Mouse (Mus musculus): ENCODE results near the gene Pard6b. TPM values are rescaled to one million over a fixed set of nuclear protein-coding genes. Genes with fewer than 3 reads are reported as not detected.

Pard6b gene
- total and polyA plus RNA-seq, 3 experiments = 1.2 to 2.8 (median 1.3) TPM

DNA sequence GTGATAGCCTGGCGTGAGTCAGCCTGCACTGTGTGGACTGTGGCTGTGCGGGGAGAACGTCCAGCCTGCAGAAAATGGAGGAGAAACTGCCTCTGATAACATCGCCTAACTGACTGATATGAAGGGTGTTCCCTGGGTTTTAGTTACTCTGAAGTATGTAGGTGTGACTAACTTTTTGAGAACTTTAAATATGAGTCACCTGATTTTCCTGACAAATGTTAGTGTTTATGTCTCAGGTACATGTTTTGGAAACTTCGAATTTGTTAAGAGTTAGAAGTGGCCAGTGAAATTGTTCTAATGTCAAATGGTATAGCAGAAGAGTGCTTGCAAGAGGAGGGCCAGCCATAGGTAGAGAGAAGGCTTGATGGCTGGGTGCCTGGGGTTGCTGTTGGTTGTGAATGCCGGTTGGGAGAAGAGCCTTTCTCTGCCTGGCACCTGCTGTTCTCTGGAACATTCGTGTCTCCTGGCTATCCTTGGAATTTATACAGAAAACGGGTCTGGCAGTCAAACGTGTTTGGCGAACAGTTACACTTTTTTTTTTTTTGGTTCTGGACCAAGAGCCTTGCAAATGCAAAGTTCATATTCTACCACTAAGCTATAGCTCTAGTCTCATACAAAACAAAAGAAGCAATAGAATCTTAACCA is 4.9 kb downstream of the Pard6b start:
- no peaks in the 10 kb centered on the region for H3K79me2 ChIP-seq (replicated peaks; ENCODE audit: control insufficient read depth, extremely low read depth, insufficient read depth, poor library complexity, severe bottlenecking)
- H3K9me3 ChIP-seq (replicated peaks; ENCODE audit: low read length) = no peaks in the 10 kb centered on the region
- H3K9ac ChIP-seq (ENCODE audit: insufficient read depth, low read depth) = no peak overlapping the region
- no peak overlapping the region for H3K4me3 ChIP-seq (replicated peaks in 1 of 3; ENCODE audit: low read depth in 2 of 3, low read length in 2 of 3, poor library complexity in 1 of 3)
- TF ChIP-seq CHD2 (IDR thresholded peaks at IDR 0.05; ENCODE audit: low read length) = no peak
- no peak for TF ChIP-seq RAD21 (IDR thresholded peaks at IDR 0.05; ENCODE audit: low read depth, low read length)
- no peak for TF ChIP-seq MXI1 (IDR thresholded peaks at IDR 0.05; ENCODE audit: low read depth, low read length)
- no peak for TF ChIP-seq BHLHE40 (IDR thresholded peaks at IDR 0.05; ENCODE audit: low read depth, low read length)
- no peak for TF ChIP-seq USF1 (IDR thresholded peaks at IDR 0.05; ENCODE audit: low read depth, low read length)
- TF ChIP-seq KAT2A (IDR thresholded peaks at IDR 0.05; ENCODE audit: insufficient replicate concordance, low read length) = no peak
- peaks cover 0 to 6% of the 10 kb centered on the region in 2 experiments; a peak in 2 of 4 replicates for H3K4me1 ChIP-seq (ENCODE audit: control insufficient read depth in 1 of 2, insufficient read depth in 2 of 2)
- H3K27ac ChIP-seq (ENCODE audit: insufficient read depth, low read depth) = no peak overlapping the region
- dilution Hi-C loops (cut with MboI; ENCODE audit: extremely low pct_ligation_motif_present, extremely low pct_unique_long_range_greater_than_20kb, low sequenced_read_pairs) = no loop called here
- H3K36me3 ChIP-seq (replicated peaks in 1 of 2; ENCODE audit: control insufficient read depth in 1 of 2, insufficient read depth in 1 of 2, low read length in 1 of 2) = peaks cover 0 to 2% of the 10 kb centered on the region in 2 experiments
- in situ Hi-C loops (cut with MboI; ENCODE audit: low pct_ligation_motif_present, low pct_unique_long_range_greater_than_20kb, low sequenced_read_pairs) = no loop called here
- H3K27me3 ChIP-seq (replicated peaks) = peaks cover 16% of the 10 kb centered on the region
- H3K4me2 ChIP-seq (ENCODE audit: insufficient read depth, low read depth, poor library complexity, severe bottlenecking) = no peak overlapping the region
- DNase-seq (ENCODE audit: extremely low read depth) = no peak

DNA sequence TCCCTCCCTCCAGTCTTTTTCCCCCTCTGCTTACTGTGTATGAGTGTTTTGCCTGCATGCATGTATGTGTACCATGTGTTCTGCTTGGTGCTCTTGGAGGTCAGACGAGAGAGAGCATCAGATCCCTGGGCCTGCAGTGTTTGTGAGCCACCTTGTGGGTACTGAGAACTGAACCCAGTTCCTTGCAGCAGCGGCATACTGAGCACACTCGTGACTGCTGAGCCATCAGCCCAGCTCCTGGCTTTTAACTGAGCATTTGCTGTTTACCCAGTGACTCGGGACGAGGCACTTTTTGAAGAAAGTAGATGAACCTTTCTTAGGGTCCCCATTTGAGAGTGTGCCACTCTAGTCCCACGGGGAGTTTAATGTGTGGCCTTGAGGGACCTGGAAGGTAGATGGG is 5.5 kb downstream of the Pard6b start:
- in situ Hi-C loops (cut with MboI; ENCODE audit: low pct_ligation_motif_present, low pct_unique_long_range_greater_than_20kb, low sequenced_read_pairs) = no loop called here
- H3K4me3 ChIP-seq (replicated peaks in 1 of 3; ENCODE audit: low read depth in 2 of 3, low read length in 2 of 3, poor library complexity in 1 of 3) = no peak overlapping the region
- no peak overlapping the region for H3K4me2 ChIP-seq (ENCODE audit: insufficient read depth, low read depth, poor library complexity, severe bottlenecking)
- H3K27ac ChIP-seq (ENCODE audit: insufficient read depth, low read depth) = no peak overlapping the region
- peaks cover 2 to 4% of the 10 kb centered on the region in 2 experiments; a peak in 2 of 4 replicates for H3K4me1 ChIP-seq (ENCODE audit: control insufficient read depth in 1 of 2, insufficient read depth in 2 of 2)
- no peak overlapping the region for H3K9ac ChIP-seq (ENCODE audit: insufficient read depth, low read depth)
- DNase-seq (ENCODE audit: extremely low read depth) = no peak
- H3K27me3 ChIP-seq (replicated peaks) = peaks cover 14% of the 10 kb centered on the region
- peaks cover 0 to 2% of the 10 kb centered on the region in 2 experiments for H3K36me3 ChIP-seq (replicated peaks in 1 of 2; ENCODE audit: control insufficient read depth in 1 of 2, insufficient read depth in 1 of 2, low read length in 1 of 2)
- TF ChIP-seq SMC3 (IDR thresholded peaks at IDR 0.05; ENCODE audit: low read depth, low read length) = no peak
- TF ChIP-seq ETS1 (conservative IDR thresholded peaks at IDR 0.05; ENCODE audit: low read depth, low read length) = no peak
- TF ChIP-seq E2F4 (IDR thresholded peaks at IDR 0.05; ENCODE audit: insufficient replicate concordance, low read depth, low read length) = no peak
- no peak for TF ChIP-seq MAFK (IDR thresholded peaks at IDR 0.05; ENCODE audit: insufficient replicate concordance, low read length)
- no peak for TF ChIP-seq ZKSCAN1 (IDR thresholded peaks at IDR 0.05; ENCODE audit: borderline replicate concordance, low read depth, low read length)
- TF ChIP-seq MAX (IDR thresholded peaks at IDR 0.05; ENCODE audit: low read length) = no peak
- TF ChIP-seq MXI1 (IDR thresholded peaks at IDR 0.05; ENCODE audit: low read depth, low read length) = no peak
- TF ChIP-seq POLR2A (IDR thresholded peaks at IDR 0.05; ENCODE audit: low read depth, low read length) = no peak
- no peak for TF ChIP-seq CTCF (conservative IDR thresholded peaks at IDR 0.05 in 1 of 2, IDR thresholded peaks at IDR 0.05 in 1 of 2; ENCODE audit: low read depth in 2 of 2, low read length in 2 of 2)
- TF ChIP-seq JUND (conservative IDR thresholded peaks at IDR 0.05; ENCODE audit: low read depth, low read length) = no peak
- no peak for TF ChIP-seq NRF1 (IDR thresholded peaks at IDR 0.05; ENCODE audit: low read depth, low read length)
- no peak for TF ChIP-seq ZNF384 (IDR thresholded peaks at IDR 0.05; ENCODE audit: low read depth, low read length)
- no peak for TF ChIP-seq KAT2A (IDR thresholded peaks at IDR 0.05; ENCODE audit: insufficient replicate concordance, low read length)
- TF ChIP-seq ZMIZ1 (IDR thresholded peaks at IDR 0.05; ENCODE audit: low read depth, low read length) = no peak
- TF ChIP-seq ELF1 (IDR thresholded peaks at IDR 0.05; ENCODE audit: low read depth, low read length) = no peak
- TF ChIP-seq CHD2 (IDR thresholded peaks at IDR 0.05; ENCODE audit: low read length) = no peak
- TF ChIP-seq POLR2AphosphoS2 (IDR thresholded peaks at IDR 0.05; ENCODE audit: low read depth, low read length) = no peak
- TF ChIP-seq JUN (IDR thresholded peaks at IDR 0.05; ENCODE audit: insufficient read depth, low read depth, low read length) = no peak
- TF ChIP-seq PAX5 (IDR thresholded peaks at IDR 0.05; ENCODE audit: low read length) = no peak
- no peaks in the 10 kb centered on the region for H3K79me2 ChIP-seq (replicated peaks; ENCODE audit: control insufficient read depth, extremely low read depth, insufficient read depth, poor library complexity, severe bottlenecking)
- no peaks in the 10 kb centered on the region for H3K9me3 ChIP-seq (replicated peaks; ENCODE audit: low read length)
- dilution Hi-C loops (cut with MboI; ENCODE audit: extremely low pct_ligation_motif_present, extremely low pct_unique_long_range_greater_than_20kb, low sequenced_read_pairs) = no loop called here

Measured in CH12.LX (cell line).